Mouse (Mus musculus): ENCODE results near the gene Xkrx.
"Not testable (repeated sequence)": the region's sequence is repeated elsewhere in the genome, so short reads cannot be mapped to it uniquely, and the experiment has no call there.

The Xkrx gene

DNA sequence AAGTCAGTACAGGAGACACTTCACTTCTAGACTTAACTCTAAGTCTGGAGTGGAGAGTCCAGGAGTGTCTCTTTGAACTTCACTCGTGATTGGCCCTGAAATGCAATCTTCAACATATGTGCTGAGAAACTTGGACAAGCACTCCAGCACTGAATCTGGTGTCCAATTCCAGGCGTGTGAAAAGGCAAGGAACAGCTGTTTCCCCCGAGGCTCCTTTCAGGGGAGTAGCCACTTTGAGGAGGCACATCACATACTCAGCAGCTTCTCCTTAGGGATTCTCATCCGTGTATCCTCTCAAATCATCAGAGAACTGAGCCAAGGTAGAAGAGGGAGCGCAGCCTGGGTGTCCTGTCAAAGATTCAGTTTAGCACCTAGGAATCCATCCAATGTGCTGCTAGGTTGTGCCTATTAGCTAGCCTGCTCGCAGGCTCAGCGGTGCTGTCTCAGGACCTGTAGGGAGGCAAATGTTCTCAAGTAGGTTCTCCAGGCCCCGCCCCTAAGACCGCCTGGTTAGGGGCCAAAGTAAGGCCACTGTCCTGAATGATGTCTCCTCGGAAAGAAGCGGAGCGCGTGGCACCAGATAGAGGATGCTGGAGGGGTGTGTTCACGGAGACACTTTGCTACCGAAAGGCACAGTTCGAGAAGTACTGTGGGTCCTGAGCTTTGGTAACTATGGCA, at the start of gene Xkrx:
Xkrx (minus strand) TSS at position 34 of the 678 bp plus-strand sequence.
- peak; percentile 4 for DNase-seq (ENCODE audit: low read depth, low spot score)

DNA sequence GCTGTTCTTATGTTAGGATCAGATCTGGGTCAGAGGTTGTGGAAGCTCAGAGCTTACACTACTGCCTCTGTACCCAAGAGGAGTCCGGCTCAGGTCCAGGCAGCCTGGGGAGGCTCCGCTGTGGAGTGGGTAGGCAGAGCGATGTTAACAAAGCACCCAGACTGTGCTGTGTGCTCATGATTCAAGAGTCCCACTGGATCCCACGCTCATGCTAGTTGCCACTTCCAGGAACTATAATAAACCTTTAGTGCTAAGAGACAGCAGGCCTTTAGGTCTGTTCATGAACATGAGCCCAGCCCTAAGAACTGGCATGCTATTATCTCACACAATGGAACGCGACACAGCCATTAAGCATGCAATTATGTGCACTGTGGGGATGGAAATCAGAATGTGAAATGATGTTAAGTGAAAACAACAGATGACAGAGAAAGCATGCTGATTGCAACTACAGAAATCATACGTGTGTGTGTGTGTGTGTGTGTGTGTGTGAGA, 49.3 kb upstream of the Xkrx start:
- DNase-seq (ENCODE audit: low read depth, low spot score): no peak

DNA sequence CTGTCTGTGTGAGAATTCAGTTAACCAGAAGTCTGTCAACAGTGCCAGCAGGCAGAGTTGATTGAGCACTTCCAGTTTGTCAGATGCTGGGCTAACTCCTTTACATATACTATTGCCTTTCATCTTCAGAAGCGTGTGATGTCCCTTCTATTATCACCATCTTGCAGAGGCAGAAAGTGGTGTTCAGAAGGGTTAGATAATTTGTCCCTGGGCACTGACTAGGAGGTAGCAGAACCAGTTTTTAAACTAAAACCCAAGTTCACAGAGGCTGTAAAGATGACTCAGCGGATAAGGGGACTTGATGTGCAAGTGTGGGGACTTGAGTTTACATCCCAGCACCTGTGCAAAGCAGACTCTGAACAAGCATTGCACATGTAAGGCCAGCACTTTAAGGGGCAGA, 46.6 kb upstream of the Xkrx start:
- no peak for DNase-seq (ENCODE audit: low read depth, low spot score)

DNA sequence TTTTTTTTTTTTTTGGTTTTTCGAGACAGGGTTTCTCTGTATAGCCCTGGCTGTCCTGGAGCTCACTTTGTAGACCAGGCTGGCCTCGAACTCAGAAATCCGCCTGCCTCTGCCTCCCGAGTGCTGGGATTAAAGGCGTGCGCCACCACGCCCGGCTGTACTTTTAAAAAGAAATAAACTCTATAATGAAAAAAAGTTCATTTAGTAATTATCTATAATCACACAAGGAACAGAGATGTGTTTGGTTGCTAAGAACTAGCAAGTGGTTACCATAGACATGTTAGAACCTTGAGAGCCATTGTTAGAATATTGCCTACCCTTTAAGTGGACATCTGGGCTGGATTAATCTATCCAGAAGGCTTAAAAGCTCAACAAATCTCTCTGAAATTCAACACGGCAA, 25.3 kb upstream of the Xkrx start, which contains the start of gene Arl13a:
Arl13a (plus strand) TSS at position 301 of the 400 bp plus-strand sequence.
- not testable (repeated sequence) for DNase-seq (ENCODE audit: low read depth, low spot score)

DNA sequence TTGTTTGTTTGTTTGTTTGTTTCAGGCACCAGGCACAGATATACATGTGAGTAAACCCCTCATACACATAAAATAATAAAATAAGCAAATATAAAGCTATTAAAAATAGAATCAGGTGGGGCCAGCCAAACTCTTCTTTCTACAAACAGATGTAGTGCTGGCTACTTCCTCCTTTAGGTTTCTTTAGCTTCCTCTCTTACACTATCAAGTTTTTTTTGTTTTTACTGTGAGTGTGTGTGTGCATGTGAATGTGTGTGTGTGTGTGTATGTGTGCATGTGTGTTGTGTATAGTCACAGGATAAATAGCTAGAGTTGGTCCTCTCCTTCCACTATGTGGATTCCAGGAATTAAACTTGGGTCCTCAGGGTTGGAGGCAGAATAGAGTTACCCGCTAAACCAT, 12.8 kb upstream of the Xkrx start:
- no peak for DNase-seq (ENCODE audit: low read depth, low spot score)

DNA sequence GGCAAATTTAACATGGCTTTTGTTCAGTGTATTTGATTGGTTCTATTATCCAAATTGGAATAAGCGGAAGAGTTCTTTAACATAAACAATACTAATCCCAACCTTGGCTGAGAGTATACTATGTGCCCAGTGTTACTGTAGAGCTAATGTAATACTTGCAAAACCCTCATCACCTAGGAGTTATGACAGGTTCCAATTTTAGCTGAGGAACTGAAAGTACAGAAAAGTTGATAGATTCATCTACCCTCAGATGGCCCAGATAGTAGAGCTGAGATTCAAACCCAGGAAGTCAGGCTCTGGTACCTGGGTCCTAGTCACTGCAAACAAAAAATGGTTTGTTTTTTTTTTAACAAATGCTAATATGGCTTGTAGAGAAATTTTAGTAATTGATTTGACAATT, 8.7 kb upstream of the Xkrx start:
- no peak for DNase-seq (ENCODE audit: low read depth, low spot score)

DNA sequence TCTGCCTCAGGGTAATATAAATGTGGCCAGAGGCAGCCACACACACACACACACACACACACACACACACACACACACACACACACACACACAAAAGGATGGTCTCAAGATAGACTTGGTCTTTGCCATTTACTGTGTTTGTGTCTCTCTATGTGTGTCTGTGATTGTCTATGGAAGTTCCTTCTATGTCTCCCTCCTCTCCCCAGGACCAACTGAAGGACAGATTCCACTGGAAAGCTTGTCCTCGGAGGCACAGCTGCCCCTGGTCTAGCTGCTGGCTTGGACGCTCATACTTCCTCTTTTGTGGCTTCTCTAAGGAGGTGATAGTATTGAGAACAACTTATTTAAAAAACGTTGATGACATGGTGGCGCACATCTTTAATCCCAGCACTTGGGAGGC, 1.6 kb upstream of the Xkrx start:
- DNase-seq (ENCODE audit: low read depth, low spot score): no peak

DNA sequence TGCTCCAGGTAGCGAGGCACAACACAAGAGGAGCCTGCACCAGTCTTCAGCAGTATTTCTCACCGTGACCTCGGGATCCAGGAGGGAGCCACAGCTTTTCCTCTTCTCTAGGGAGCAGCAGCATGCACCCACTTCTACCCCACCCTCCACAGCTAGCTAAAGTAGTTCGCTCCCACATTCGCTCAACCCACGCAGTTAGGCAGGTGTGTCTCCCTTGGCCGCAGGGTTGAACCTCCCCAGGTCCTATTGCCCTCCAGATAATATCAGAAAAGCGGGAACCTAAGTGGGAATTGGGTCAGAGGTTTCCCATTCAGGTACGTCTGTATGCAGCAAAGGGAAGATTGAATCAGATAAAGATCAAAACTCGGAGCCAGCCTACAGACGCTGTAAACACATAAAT, 950 bp upstream of the Xkrx start:
- no peak for DNase-seq (ENCODE audit: low read depth, low spot score)

DNA sequence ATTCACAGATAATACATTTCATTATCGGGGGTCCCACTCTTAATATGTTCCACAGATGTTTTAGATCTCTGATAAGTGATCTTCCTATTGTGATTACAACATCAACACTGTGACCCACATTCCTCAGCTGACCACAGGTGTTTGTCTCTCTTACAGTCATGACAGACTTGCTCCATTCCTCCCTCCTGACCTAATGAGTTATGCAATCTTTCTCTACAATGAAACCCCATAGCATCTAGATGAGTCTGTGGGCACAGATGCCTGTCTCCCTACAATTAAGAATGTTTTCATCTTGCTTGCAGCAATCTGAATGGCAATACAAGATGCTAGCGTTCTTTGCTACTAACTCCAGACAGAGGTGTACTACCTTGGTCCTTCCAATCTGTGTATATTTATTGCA, 1.4 kb downstream of the Xkrx start:
- DNase-seq (ENCODE audit: low read depth, low spot score): no peak

DNA sequence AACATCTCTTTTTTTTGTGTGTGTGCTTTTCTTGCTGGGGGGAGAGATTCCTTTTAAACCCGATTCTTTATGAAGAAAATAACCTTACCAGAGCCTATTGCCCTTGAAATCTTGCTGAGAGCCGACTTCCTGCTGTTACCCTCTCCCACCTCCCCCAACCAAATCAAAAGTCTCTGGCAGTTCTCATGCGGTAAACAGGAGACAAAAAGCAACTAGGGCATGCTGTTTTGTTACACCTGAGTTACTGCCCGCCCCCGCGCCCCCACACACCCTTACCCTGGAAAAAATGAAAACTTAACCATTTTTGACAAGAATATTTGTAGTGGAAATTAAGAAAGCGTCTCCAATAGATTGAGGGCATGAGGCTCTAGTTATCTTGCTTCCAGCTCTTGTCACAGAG, 3.7 kb downstream of the Xkrx start:
- no peak for DNase-seq (ENCODE audit: low read depth, low spot score)

DNA sequence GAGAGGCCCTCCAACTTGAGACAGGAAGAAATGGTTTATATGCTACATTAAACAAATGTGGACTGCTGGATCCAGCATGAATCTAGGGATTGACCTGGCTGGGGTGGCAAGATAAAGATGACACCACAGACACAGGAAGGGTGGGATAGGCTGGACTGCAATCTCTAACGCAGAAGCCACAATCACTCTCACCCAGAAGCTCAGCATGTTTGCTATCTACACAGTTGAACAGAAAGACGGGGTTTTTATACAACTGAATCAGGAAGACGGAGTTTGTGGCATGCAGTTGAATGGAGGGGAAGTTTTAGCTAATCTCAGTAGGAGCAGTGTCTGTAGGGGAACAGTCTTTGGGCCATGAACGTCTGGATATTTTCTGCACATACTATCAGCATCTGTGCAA, 19.9 kb downstream of the Xkrx start:
- no peak for DNase-seq (ENCODE audit: low read depth, low spot score)

DNA sequence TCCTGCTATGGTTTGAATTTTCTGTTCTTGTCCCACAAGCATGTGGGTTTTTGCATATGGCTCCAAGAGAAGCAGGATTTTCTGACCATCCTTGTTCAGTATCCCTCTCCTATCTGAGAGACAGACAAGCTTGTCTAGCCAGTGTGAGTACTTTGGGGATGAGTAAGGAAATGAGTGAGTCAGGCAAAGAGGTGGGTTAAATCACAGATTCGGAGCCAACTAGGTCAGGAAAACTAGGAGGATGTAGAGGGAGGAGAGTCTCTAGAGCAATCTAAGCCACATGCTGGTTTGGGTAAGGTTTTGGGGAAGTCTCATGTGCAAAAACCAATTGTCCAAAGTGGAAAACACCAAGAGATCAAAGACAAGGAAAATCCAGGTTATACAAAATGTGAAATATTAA, 20.3 kb downstream of the Xkrx start:
- DNase-seq (ENCODE audit: low read depth, low spot score): no peak

DNA sequence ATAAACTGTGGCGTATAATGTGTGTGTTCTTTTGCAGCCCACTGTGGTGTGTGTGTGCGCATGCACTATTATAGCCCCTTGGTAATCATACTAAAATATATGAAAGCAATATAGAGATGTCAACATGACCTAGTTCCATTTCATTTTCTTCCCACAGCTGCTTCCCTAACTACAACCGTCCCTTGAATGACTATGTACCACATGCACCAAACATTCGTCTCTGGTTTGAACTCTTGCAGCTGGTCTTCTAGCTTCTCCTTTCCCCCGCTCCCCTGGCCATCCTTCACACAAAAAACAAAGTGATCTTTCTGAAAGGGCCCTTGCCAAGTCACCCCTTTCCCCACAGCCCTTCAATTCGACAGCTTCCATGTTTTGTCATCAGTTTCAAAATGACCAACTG, 21.9 kb downstream of the Xkrx start:
- DNase-seq (ENCODE audit: low read depth, low spot score): no peak

DNA sequence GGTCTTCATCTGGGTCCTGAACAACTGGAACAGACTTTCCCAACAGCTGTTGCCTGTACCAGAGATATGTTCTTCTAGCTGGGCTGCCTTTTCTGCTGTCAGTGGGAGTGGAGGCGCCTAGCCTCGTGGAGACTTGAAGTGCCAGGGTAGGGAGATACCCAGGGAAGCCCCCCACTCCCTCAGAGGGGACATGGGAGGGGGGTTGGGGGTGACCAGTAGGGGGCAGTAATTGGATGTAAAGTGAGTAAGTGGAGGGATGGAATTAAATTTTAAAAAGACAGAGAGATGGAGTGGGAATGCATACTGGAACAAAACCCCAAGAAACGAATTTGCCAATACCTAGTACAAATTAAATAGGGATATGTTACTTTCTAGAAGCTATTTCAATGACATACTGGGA, 28.1 kb downstream of the Xkrx start:
- DNase-seq (ENCODE audit: low read depth, low spot score): peak; percentile 0

DNA sequence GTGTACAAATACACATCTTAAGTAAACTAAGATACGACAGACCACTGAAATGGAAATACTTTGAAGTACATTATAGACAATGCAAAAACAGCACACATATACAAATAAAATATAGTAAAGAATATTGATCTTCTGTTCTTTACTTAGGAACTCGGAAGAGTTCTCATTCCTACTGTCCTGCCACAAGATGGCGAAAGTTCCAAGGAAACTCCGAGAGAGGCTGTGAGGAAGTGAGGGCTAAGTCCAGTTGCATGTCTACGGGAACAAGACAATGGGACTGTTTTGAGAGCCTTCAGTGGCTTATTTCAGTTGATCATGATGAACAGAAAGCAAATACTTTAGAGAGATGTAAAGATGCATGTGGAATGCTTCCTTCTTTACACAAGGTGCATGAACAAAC, 29.6 kb downstream of the Xkrx start:
- DNase-seq (ENCODE audit: low read depth, low spot score): peak; percentile 23

DNA sequence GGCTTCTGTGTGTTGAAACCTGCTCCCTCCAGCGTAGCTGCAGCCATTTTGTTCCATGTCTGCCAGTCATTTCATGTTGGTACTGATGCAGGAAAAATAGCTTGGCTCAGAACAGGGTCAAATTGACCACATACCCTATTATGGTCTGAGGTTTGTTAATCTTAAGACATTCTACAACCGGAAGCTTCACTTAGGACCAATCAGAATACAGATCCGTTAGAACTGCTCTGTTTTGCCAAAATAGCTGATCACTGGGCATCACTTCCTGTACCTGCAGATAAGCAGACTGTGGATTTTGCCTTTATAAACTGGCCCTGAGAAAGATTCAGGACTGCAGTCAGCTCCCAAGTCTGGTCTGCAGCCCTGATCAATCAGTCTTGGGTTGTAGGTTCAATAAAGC, 33.3 kb downstream of the Xkrx start:
- no peak for DNase-seq (ENCODE audit: low read depth, low spot score)

DNA sequence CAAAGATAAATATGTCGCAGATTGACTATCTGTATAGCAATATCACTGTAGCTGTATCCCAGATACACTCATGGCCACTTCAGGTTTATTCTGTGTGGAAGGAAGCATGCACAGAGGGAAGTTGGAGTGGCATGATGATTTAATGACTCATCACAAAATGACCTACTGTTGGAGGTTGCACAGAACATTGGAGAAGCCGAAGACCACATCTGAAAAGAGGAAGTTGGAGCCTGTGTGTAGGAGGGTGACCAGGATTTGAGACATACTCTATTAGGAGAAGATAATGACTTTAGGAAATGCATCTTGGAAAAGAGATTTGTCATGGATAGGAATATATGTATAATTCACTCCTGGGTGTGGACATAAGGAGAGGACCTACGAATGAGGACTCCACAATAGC, 45.5 kb downstream of the Xkrx start:
- no peak for DNase-seq (ENCODE audit: low read depth, low spot score)

DNA sequence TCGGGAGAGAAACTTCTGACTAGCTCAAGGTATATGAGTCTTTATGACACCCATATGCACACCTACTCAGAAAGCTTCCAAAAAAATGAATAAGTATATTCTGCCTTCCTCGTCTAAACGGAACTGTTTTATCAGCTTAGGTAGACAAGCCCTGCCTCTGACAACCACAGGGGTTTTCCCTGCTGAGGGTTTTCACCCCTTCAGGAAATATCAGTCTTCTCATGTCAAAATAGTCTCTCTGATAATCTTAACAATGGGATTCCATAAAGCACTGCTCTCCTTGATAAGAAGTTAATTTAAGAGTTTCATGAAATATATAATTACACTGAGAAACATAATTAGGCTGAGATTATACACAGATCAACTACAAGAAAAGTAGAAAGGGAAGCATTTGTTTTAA, 50.1 kb downstream of the Xkrx start:
- no peak for DNase-seq (ENCODE audit: low read depth, low spot score)

DNA sequence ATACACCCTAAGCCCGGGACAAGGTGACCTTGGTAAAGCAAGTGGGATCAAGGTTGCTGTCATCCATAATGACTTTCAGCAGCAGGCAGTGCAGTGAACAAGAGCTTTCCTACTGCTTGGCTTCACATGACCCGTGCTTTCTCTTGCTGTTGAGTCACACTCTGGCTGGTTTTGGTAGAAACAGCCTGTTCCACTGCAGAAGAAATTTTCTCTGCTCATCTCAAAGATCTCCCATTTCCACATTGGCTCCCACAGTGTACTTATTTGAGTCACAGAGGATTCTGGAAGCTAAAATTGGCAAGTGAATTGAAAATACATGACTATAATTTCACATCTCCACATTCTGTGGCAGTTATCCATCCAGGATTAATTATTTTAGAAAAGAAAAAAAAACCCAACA, 59.2 kb downstream of the Xkrx start:
- no peak for DNase-seq (ENCODE audit: low read depth, low spot score)

All from mesoderm, embryonic 11.5 days (tissue).